Mouse (Mus musculus): ENCODE measurements around the gene Sema3b.

GRCm38 (mm10) chr9:107628721-107629410, 19.8 kb upstream of the Sema3b start:
- TF ChIP-seq POLR2A (IDR thresholded peaks at IDR 0.05; ENCODE audit: borderline replicate concordance, insufficient read depth, low read length) = no peak
- no peak for TF ChIP-seq CTCF (IDR thresholded peaks at IDR 0.05; ENCODE audit: borderline replicate concordance, insufficient read depth, low read depth, low read length)
